Mouse (Mus musculus): ENCODE measurements around the gene Cyct. TPM values are rescaled to one million over a fixed set of nuclear protein-coding genes. Genes with fewer than 3 reads are reported as not detected.

Cyct gene
- total RNA-seq (2023): not detected

DNA sequence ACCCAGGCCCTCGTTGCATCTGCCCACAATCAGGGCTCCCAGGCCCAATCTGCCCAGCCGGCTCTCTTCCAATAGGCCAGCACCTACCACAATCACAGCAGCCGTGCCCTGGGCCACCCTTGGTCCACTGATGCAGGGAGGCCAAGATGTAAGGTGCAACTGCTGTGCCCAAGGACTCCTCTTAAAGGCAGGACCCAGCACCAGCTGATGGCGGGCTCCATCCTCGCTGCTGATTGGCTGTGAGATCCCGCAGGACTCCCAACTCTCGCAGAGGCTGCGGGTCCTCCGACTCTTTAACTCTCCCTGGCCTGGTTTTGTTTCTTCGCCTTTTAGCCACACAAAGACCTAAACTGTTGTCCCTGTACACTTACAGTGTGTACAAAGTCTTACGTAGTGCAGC lies at the start of gene Cyct:
Gene Cyct, minus strand, starts transcription at position 225 of the 400 bp plus-strand sequence.

DNA sequence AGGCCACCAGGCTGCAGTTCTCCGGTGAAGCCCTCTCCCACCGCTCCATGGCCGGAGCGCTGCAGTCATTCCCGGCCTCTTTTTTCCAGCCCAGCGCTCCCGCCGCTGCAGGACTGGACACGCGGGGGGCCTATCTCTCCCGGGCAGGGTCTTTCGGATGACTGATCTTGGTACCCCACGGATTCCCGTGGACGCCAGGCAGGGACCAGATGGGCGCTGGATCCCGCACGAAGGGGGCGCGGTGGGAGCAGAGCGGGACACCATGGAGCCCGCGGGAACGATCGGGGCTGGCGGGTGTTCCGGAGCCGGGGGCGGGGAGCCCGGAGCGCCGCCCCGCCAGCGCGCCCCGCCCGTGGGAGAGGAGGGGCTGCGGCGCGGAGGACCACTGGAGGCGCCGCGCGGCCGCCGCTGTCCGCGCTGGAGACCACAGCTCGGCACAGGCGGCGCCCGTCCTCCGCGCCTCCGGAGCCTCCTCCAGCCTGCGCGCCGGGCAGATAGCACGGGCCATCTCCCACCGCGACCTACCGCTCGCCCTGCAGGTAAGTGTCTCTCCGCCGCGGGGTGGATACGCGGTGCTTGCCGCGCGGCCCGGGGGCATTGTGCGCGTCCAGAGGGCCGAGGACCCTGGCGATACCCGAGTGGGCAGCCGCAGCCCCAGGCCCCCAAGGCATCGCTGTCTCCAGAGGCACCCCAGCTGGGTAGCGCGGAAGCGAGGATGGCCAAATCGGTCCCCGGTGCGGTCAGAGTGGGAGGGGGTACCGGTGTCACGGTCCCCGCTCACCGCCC lies 46.1 kb upstream of the Cyct start, which contains the start of gene Osbpl6:
Gene Osbpl6, plus strand, starts transcription at position 358 of the 786 bp plus-strand sequence.

DNA sequence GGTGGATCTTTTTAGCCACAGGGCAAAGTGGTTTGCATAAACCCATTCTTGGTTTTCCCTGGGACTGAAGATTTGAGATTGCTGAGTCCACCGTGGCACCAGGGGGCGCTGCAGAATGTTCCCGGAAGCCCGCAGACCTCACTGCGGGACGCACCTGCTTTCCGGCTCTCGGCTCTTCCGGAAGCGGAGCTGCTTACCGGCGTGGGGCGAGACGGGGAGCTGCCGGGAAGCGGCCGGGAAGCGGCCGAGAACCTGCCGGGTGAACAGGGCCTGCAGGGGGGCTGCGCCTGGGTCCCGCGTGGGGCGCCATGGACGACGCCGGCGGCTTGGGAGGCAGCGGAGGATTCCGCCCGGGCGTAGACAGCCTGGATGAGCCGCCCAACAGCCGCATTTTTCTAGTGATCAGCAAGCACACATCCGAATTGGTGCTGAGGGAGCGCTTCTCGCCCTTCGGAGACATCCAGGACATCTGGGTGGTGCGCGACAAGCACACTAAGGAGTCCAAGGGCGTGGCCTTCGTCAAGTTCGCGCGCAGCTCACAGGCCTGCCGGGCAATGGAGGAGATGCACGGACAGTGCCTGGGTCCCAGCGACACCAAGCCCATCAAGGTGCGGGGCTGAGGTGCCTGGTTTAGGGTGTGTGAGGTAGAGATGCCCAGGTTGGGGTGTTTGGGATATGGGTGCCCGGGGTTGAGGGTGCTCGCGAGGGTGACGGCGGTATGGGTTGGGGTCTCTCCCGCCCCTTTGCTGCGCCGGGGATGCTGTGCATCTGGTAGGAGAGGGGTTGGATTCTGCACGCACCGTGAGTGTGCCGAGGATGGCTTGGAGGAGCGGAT lies 9.8 kb upstream of the Cyct start, which contains the start of gene Rbm45:
Gene Rbm45, plus strand, starts transcription at position 164 of the 835 bp plus-strand sequence.

DNA sequence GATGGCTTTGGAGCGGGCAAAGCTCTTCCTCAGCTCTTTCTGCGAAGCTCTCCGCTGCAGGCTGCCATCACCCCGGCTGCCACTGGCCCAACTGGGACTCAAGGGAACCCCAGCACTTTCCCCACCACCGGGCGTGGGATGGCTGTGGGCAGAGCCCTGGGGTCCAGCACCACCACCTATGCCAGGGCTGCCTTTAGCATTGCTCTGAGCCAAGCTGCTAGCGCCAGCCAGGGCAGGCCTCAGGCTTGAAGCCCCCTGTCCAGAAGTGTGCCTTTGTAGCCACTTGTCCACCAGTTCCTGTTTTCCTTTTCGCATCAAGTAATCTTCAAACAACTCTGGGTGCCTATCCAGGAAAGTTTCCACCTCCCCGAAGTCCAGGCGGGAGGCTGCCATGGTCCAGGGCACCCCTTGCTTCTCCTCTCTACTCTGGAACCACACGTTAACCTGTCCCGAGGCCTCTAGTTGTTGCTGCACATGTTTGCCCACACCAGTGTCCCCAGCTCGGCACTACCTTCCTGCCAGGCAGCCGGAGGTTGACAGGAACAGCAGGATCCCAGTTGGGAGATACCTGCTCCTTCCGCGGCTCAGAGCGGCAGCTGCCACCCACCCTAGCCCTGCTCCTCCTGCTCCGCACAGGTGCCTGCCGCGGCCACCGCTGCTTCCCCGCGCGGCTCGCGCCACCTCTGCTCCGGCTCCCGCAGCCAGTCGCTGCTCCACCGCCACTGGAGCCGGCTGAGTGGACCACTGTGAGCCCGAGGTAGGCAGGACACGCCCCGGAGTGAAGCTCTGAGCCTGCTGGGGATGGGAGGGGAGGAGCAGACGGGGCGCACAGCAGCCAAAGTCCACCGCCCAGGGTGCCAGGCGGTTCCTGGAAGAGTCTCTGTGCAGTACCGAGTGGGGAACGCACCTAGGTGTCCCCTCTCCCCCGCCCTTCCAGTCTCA lies 21.8 kb downstream of the Cyct start, which contains the start of gene Pde11a:
Gene Pde11a, minus strand, starts transcription at position 560 of the 942 bp plus-strand sequence.

Other genes with a start within 250 kb of the Cyct start
- 4.6 TPM for gene Pde11a, start 21.7 kb downstream of the Cyct start, total RNA-seq (2023)
- gene Rbm45, start 9.5 kb upstream of the Cyct start, total RNA-seq (2023): 31.6 TPM
- 1.3 TPM for gene Osbpl6, start 46.1 kb upstream of the Cyct start, total RNA-seq (2023)